11 mouse cellular contexts compared by ENCODE assay signal in genomic region chr8:122463651-122464640, GRCm38 (mm10). TPM values are rescaled to one million over a fixed set of nuclear protein-coding genes. Genes with fewer than 3 reads are reported as not detected.
A peak's percentile ranks its signal among the peaks of the same experiment; 100 is the strongest.
DNase-seq lines count a peak whose midpoint lies in the region; ATAC-seq lines count a peak whose summit lies in the region.
"Had no signal": no experiment of that assay in that cellular context is flagged by ENCODE, and none has a peak within 500 bp of the region (broad histone marks: within the 10 kb centered on the region; RNA-seq: fewer than 3 reads in every experiment).

No protein-coding gene starts in this region.

- peak; percentile 21 for DNase-seq in kidney, adult 18-20 months
- DNase-seq in kidney, postnatal 10 days = no peak
- peak; percentile 75 for DNase-seq in induced T-regulatory cell, adult 2 months (ENCODE audit: low read depth)
- DNase-seq in lung, postnatal 25 days (ENCODE audit: low spot score) = peak; percentile 57
- peak; percentile 74 for DNase-seq in thymus, postnatal 14 days
- DNase-seq in left cerebral cortex, adult 9 months (ENCODE audit: low spot score in 2 of 2) = no peak
- no peak for DNase-seq in layer of hippocampus, postnatal 14 days (ENCODE audit: low spot score in 2 of 2)
- DNase-seq: adrenal gland, postnatal 10 days; cerebellum, adult 8-10 months; gastrocnemius, adult 2 months had no signal

- ATAC-seq in frontal cortex, adult (ENCODE audit: low TSS enrichment) = no peak

RNA-seq across cellular contexts. Expression of gene Snai3, which starts 3.4 kb away (rescaled TPM):
- total RNA-seq in layer of hippocampus, postnatal 14 days (2021) = not detected

RNA-seq across cellular contexts. Expression of gene Rnf166, which starts 11.9 kb away (rescaled TPM):
- 10 to 100 TPM; 20.0 to 23.3 TPM for total RNA-seq in layer of hippocampus, postnatal 14 days (2021)

RNA-seq across cellular contexts. Expression of gene Ctu2, which starts 12.0 kb away (rescaled TPM):
- 10 to 100 TPM; 27.6 to 28.9 TPM for total RNA-seq in layer of hippocampus, postnatal 14 days (2021)

RNA-seq across cellular contexts. Expression of gene Mvd, which starts 20.7 kb away (rescaled TPM):
- 10 to 100 TPM; 38.8 to 45.5 TPM for total RNA-seq in layer of hippocampus, postnatal 14 days (2021)

RNA-seq across cellular contexts. Expression of gene Cyba, which starts 31.2 kb away (rescaled TPM):
- 10 to 100 TPM in 1 of 2 experiments, 1 to 10 TPM in 1; 8.9 to 14.5 TPM for total RNA-seq in layer of hippocampus, postnatal 14 days (2021)

Comparison
In these comparisons a context has a peak if more than half of its experiments do, and no peak if none do; other contexts are left out.
1. DNase-seq: peak in kidney, adult 18-20 months (single experiment), induced T-regulatory cell, adult 2 months (single experiment), lung, postnatal 25 days (single experiment) and thymus, postnatal 14 days (single experiment); none in kidney, postnatal 10 days (single experiment), left cerebral cortex, adult 9 months (0 of 2) and layer of hippocampus, postnatal 14 days (0 of 2).